Mouse (Mus musculus): Measurements from ENCODE around the gene Adamtsl4. TPM values are rescaled to one million over a fixed set of nuclear protein-coding genes. Genes with fewer than 3 reads are reported as not detected.
"Not testable (repeated sequence)": the region's sequence is repeated elsewhere in the genome, so short reads cannot be mapped to it uniquely, and the experiment has no call there.

Gene Adamtsl4
- polyA plus RNA-seq, 1 experiment from 2014 or later = 0.71 TPM

- H3K27me3 ChIP-seq = no peaks in the 10 kb centered on the region
- peaks cover 44% of the 10 kb centered on the region for H3K4me1 ChIP-seq (replicated peaks)
- H3K4me3 ChIP-seq = no peak overlapping the region
- WGBS = 66% methylated on average over 10 of the region's 10 CpGs
- 0 out of 2 replicates have a peak overlapping the region, but pooled peaks have one; percentile 81 for H3K27ac ChIP-seq (replicated peaks)
- 0 out of 2 replicates have a peak overlapping the region, but pooled peaks have one; percentile 16 for H3K4me2 ChIP-seq
- H3K9me3 ChIP-seq = no peaks in the 10 kb centered on the region
- H3K9ac ChIP-seq = 0 out of 2 replicates have a peak overlapping the region, but pooled peaks have one; percentile 36
- peaks cover 32% of the 10 kb centered on the region for H3K36me3 ChIP-seq
- no peak for ATAC-seq (ENCODE audit: low read depth)
Measured at GRCm38 (mm10) chr3:95672861-95673706, 14.6 kb downstream of the Adamtsl4 start.

- Histone ChIP-seq H3K4me2 (no peak overlapping the region), H3K36me3 (peaks cover 32% of the 10 kb centered on the region), H3K4me3 (no peak overlapping the region), H3K4me1 (replicated peaks) (peaks cover 51% of the 10 kb centered on the region), H3K9me3 (no peaks in the 10 kb centered on the region), H3K27ac (replicated peaks) (0 out of 2 replicates have a peak overlapping the region, but pooled peaks have one; percentile 13), H3K27me3 (no peaks in the 10 kb centered on the region), H3K9ac (no peak overlapping the region)
- no peak for ATAC-seq (ENCODE audit: low read depth)
- 58% methylated on average over 3 of the region's 3 CpGs for WGBS
Measured at GRCm38 (mm10) chr3:95672461-95672860, 15.3 kb downstream of the Adamtsl4 start.

- ATAC-seq (ENCODE audit: low read depth) = no peak
- peaks cover 27% of the 10 kb centered on the region for H3K36me3 ChIP-seq
- no peak overlapping the region for H3K4me3 ChIP-seq
- H3K4me2 ChIP-seq = no peak overlapping the region
- 94% methylated on average over 5 of the region's 5 CpGs for WGBS
- H3K27ac ChIP-seq (replicated peaks) = no peak overlapping the region
- H3K9me3 ChIP-seq = no peaks in the 10 kb centered on the region
- H3K4me1 ChIP-seq (replicated peaks) = peaks cover 63% of the 10 kb centered on the region
- no peaks in the 10 kb centered on the region for H3K27me3 ChIP-seq
- H3K9ac ChIP-seq = no peak overlapping the region
Measured at GRCm38 (mm10) chr3:95671201-95671600, 16.5 kb downstream of the Adamtsl4 start.

GRCm38 (mm10) chr3:95670419-95670818 is 17.3 kb downstream of the Adamtsl4 start:
- not testable (repeated sequence) for H3K9me3 ChIP-seq; H3K4me2 ChIP-seq; H3K27ac ChIP-seq (replicated peaks); H3K4me3 ChIP-seq; ATAC-seq (ENCODE audit: low read depth); H3K27me3 ChIP-seq; H3K9ac ChIP-seq
- Histone ChIP-seq H3K36me3 (peaks cover 32% of the 10 kb centered on the region), H3K4me1 (replicated peaks) (peaks cover 64% of the 10 kb centered on the region)
- 95% methylated on average over 3 of the region's 3 CpGs for WGBS

GRCm38 (mm10) chr3:95669309-95669665 is 18.4 kb downstream of the Adamtsl4 start:
- Histone ChIP-seq H3K9ac (no peak overlapping the region), H3K4me2 (no peak overlapping the region), H3K4me1 (replicated peaks) (peaks cover 63% of the 10 kb centered on the region), H3K9me3 (no peaks in the 10 kb centered on the region), H3K36me3 (peaks cover 43% of the 10 kb centered on the region), H3K4me3 (no peak overlapping the region), H3K27me3 (no peaks in the 10 kb centered on the region), H3K27ac (replicated peaks) (no peak overlapping the region)
- no peak for ATAC-seq (ENCODE audit: low read depth)
- 92% methylated on average over 3 of the region's 3 CpGs for WGBS

- no peak overlapping the region for H3K9ac ChIP-seq
- no peak overlapping the region for H3K4me2 ChIP-seq
- H3K27me3 ChIP-seq = no peaks in the 10 kb centered on the region
- whole genome bisulfite sequencing = 82% methylated on average over 7 of the region's 7 CpGs
- ATAC-seq (ENCODE audit: low read depth) = no peak
- no peak overlapping the region for H3K4me3 ChIP-seq
- peaks cover 45% of the 10 kb centered on the region for H3K36me3 ChIP-seq
- H3K4me1 ChIP-seq (replicated peaks) = peaks cover 63% of the 10 kb centered on the region
- peak overlapping the region; percentile 82 for H3K27ac ChIP-seq (replicated peaks)
- H3K9me3 ChIP-seq = no peaks in the 10 kb centered on the region
Measured at GRCm38 (mm10) chr3:95668589-95669308, 19.0 kb downstream of the Adamtsl4 start.

- Histone ChIP-seq H3K36me3 (peaks cover 45% of the 10 kb centered on the region), H3K9ac (peak overlapping the region; percentile 44; the same call in 1 of the 2 replicates), H3K27me3 (no peaks in the 10 kb centered on the region), H3K27ac (replicated peaks) (peak overlapping the region; percentile 82), H3K4me3 (no peak overlapping the region), H3K4me1 (replicated peaks) (peaks cover 63% of the 10 kb centered on the region), H3K9me3 (no peaks in the 10 kb centered on the region), H3K4me2 (peak overlapping the region; percentile 17)
- WGBS = 34% methylated on average over 7 of the region's 7 CpGs
- ATAC-seq (ENCODE audit: low read depth) = peak; percentile 45; the same call in 1 of the 2 replicates
Measured at GRCm38 (mm10) chr3:95668026-95668425, 19.7 kb downstream of the Adamtsl4 start.

GRCm38 (mm10) chr3:95667521-95667920 is 20.2 kb downstream of the Adamtsl4 start:
- peaks cover 49% of the 10 kb centered on the region for H3K36me3 ChIP-seq
- H3K27ac ChIP-seq (replicated peaks) = peak overlapping the region; percentile 82
- H3K27me3 ChIP-seq = no peaks in the 10 kb centered on the region
- ATAC-seq (ENCODE audit: low read depth) = 0 out of 2 replicates have a peak, but pooled peaks have one; percentile 13
- 54% methylated on average over 4 of the region's 4 CpGs for WGBS
- H3K9ac ChIP-seq = peak overlapping the region; percentile 44
- H3K4me3 ChIP-seq = no peak overlapping the region
- H3K4me1 ChIP-seq (replicated peaks) = peaks cover 63% of the 10 kb centered on the region
- H3K4me2 ChIP-seq = peak overlapping the region; percentile 17
- no peaks in the 10 kb centered on the region for H3K9me3 ChIP-seq

GRCm38 (mm10) chr3:95666124-95666844 is 21.4 kb downstream of the Adamtsl4 start:
- 76% methylated on average over 6 of the region's 6 CpGs for WGBS
- H3K4me1 ChIP-seq (replicated peaks) = peaks cover 70% of the 10 kb centered on the region
- no peaks in the 10 kb centered on the region for H3K27me3 ChIP-seq
- H3K27ac ChIP-seq (replicated peaks) = no peak overlapping the region
- H3K9ac ChIP-seq = no peak overlapping the region
- no peaks in the 10 kb centered on the region for H3K9me3 ChIP-seq
- no peak overlapping the region for H3K4me3 ChIP-seq
- H3K36me3 ChIP-seq = peaks cover 55% of the 10 kb centered on the region
- H3K4me2 ChIP-seq = no peak overlapping the region
- ATAC-seq (ENCODE audit: low read depth) = no peak

GRCm38 (mm10) chr3:95664940-95665352 is 22.8 kb downstream of the Adamtsl4 start:
- Histone ChIP-seq H3K27ac (replicated peaks) (no peak overlapping the region), H3K9me3 (no peaks in the 10 kb centered on the region), H3K36me3 (peaks cover 61% of the 10 kb centered on the region), H3K4me2 (no peak overlapping the region), H3K9ac (no peak overlapping the region), H3K4me1 (replicated peaks) (peaks cover 83% of the 10 kb centered on the region), H3K27me3 (no peaks in the 10 kb centered on the region), H3K4me3 (no peak overlapping the region)
- no peak for ATAC-seq (ENCODE audit: low read depth)
- WGBS = 87% methylated on average over 4 of the region's 4 CpGs

- Histone ChIP-seq H3K36me3 (peaks cover 56% of the 10 kb centered on the region), H3K4me3 (no peak overlapping the region), H3K27ac (replicated peaks) (no peak overlapping the region), H3K9me3 (no peaks in the 10 kb centered on the region), H3K4me1 (replicated peaks) (peaks cover 83% of the 10 kb centered on the region), H3K9ac (no peak overlapping the region), H3K4me2 (no peak overlapping the region), H3K27me3 (no peaks in the 10 kb centered on the region)
- 89% methylated on average over 3 of the region's 3 CpGs for WGBS
- ATAC-seq (ENCODE audit: low read depth) = no peak
Measured at GRCm38 (mm10) chr3:95663969-95664608, 23.6 kb downstream of the Adamtsl4 start.
